In the genomic region with DNA sequence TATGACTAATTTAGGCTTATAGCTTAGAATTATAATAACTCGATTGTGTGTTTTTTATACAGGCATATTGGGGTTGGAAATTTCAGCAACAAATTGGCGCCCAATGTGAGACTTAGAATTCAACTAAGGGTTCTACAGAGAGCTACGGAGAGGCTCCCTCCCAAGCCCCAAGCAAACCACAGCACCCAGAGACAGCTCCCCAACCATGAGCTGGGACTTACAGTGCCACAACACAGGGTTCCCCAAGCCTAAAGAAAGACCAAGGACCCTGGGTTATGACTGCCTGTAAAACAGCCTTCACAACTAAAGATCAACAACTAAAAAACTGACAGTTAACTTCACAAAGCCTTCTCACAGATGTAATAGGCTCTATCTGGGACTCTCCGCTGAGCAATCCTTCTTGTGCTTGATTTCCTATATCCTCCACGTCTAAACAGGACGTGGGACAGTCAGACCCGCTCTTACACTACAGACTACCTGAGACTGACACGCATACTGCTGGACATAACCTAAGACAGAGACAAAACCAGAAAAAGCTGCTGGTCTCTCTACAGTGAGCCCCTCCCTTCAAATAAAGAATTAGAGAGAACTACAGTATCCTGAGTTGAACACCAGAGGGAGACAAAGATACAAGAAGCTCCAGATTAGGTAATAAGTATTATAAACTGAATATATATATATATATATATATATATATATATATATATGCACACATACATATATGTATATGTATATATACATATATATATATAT, we compare ENCODE assay signal across 8 mouse cellular contexts. TPM values are rescaled to one million over a fixed set of nuclear protein-coding genes. Genes with fewer than 3 reads are reported as not detected.
DNase-seq lines count a peak whose midpoint lies in the region; ATAC-seq and TF ChIP-seq lines count a peak whose summit lies in the region.
"Had no signal": no experiment of that assay in that cellular context is flagged by ENCODE, and none has a peak within 500 bp of the region (broad histone marks: within the 10 kb centered on the region; RNA-seq: fewer than 3 reads in every experiment).

No protein-coding gene starts in this region.

- dilution Hi-C loops in CH12.LX (cut with MboI; ENCODE audit: extremely low pct_ligation_motif_present, extremely low pct_unique_long_range_greater_than_20kb, low sequenced_read_pairs): no loop called here

- no peak for ATAC-seq in kidney, postnatal 0 days (replicated peaks; ENCODE audit: low FRiP score, low read depth)
- peak; percentile 83 for ATAC-seq in megakaryocyte progenitor cell, adult 5-6 weeks (replicated peaks; ENCODE audit: poor library complexity)

- no peak overlapping the region for H3K27ac ChIP-seq in kidney, postnatal 0 days
- no peak overlapping the region for H3K27ac ChIP-seq in CH12.LX (ENCODE audit: insufficient read depth, low read depth)

- H3K36me3 ChIP-seq in kidney, postnatal 0 days (ENCODE audit: insufficient read depth, low read length): no peaks in the 10 kb centered on the region
- H3K36me3 ChIP-seq in CH12.LX (replicated peaks in 1 of 2; ENCODE audit: control insufficient read depth in 1 of 2, insufficient read depth in 1 of 2, low read length in 1 of 2): no peaks in the 10 kb centered on the region

- no peaks in the 10 kb centered on the region for H3K4me1 ChIP-seq in kidney, postnatal 0 days (replicated peaks; ENCODE audit: insufficient read depth, low read length)
- H3K4me1 ChIP-seq in CH12.LX (ENCODE audit: control insufficient read depth in 1 of 2, insufficient read depth in 2 of 2): peaks cover 0 to 3% of the 10 kb centered on the region in 2 experiments; a peak in 1 of 4 replicates

- TF ChIP-seq CTCF in kidney, postnatal 0 days (IDR thresholded peaks at IDR 0.05; ENCODE audit: low read depth): peak; percentile 68
- TF ChIP-seq CTCF in CH12.LX (conservative IDR thresholded peaks at IDR 0.05 in 1 of 2, IDR thresholded peaks at IDR 0.05 in 1 of 2; ENCODE audit: low read depth in 2 of 2, low read length in 2 of 2): peak; percentile 32 to 70; a peak in 3 of 4 replicates

- WGBS in kidney, postnatal 0 days: 65% methylated on average over 8 of the region's 8 CpGs

- H3K4me2 ChIP-seq in kidney, postnatal 0 days (ENCODE audit: low read length): no peak overlapping the region
- H3K4me2 ChIP-seq in CH12.LX (ENCODE audit: insufficient read depth, low read depth, poor library complexity, severe bottlenecking): no peak overlapping the region

- H3K4me3 ChIP-seq in kidney, postnatal 0 days (replicated peaks; ENCODE audit: low read depth, low read length): no peak overlapping the region
- no peak overlapping the region for H3K4me3 ChIP-seq in CH12.LX (replicated peaks in 1 of 3; ENCODE audit: low read depth in 2 of 3, low read length in 2 of 3, poor library complexity in 1 of 3)

- no peaks in the 10 kb centered on the region for H3K27me3 ChIP-seq in kidney, postnatal 0 days (ENCODE audit: insufficient read depth, low read length)
- H3K27me3 ChIP-seq in CH12.LX (replicated peaks): no peaks in the 10 kb centered on the region

- in situ Hi-C loops in CH12.LX (cut with MboI; ENCODE audit: low pct_ligation_motif_present, low pct_unique_long_range_greater_than_20kb, low sequenced_read_pairs): no loop called here

- no peaks in the 10 kb centered on the region for H3K79me2 ChIP-seq in CH12.LX (replicated peaks; ENCODE audit: control insufficient read depth, extremely low read depth, insufficient read depth, poor library complexity, severe bottlenecking)

- TF ChIP-seq RAD21 in CH12.LX (IDR thresholded peaks at IDR 0.05; ENCODE audit: low read depth, low read length): peak; percentile 61

- no peak for TF ChIP-seq POLR2A in CH12.LX (IDR thresholded peaks at IDR 0.05; ENCODE audit: low read depth, low read length)

- DNase-seq in kidney, postnatal 0 days (ENCODE audit: low spot score): peak; percentile 85
- no peak for DNase-seq in kidney, adult 8-10 months
- DNase-seq in CH12.LX (ENCODE audit: extremely low read depth): peak; percentile 48
- peak; percentile 48 for DNase-seq in ZHBTc4 (ENCODE audit: low read depth, low spot score)
- no peak for DNase-seq in thymus, postnatal 25 days
- no peak for DNase-seq in frontal cortex, postnatal 14 days (ENCODE audit: low spot score in 2 of 2)
- DNase-seq: heart, postnatal 10 days had no signal

- H3K9ac ChIP-seq in kidney, postnatal 0 days (ENCODE audit: low read depth, low read length): no peak overlapping the region
- no peak overlapping the region for H3K9ac ChIP-seq in CH12.LX (ENCODE audit: insufficient read depth, low read depth)

- no peak for TF ChIP-seq EP300 in CH12.LX (IDR thresholded peaks at IDR 0.05; ENCODE audit: low read length)

- H3K9me3 ChIP-seq in kidney, postnatal 0 days (replicated peaks; ENCODE audit: low read length): no peaks in the 10 kb centered on the region
- H3K9me3 ChIP-seq in CH12.LX (replicated peaks; ENCODE audit: low read length): no peaks in the 10 kb centered on the region

TF ChIP-seq in CH12.LX, 34 proteins besides CTCF, POLR2A, EP300 and RAD21:
- TF ChIP-seq ZC3H11A (IDR thresholded peaks at IDR 0.05; ENCODE audit: low read depth, low read length) (peak; percentile 38), BHLHE40 (IDR thresholded peaks at IDR 0.05; ENCODE audit: low read depth, low read length) (no peak), E2F4 (IDR thresholded peaks at IDR 0.05; ENCODE audit: insufficient replicate concordance, low read depth, low read length) (no peak), ZMIZ1 (IDR thresholded peaks at IDR 0.05; ENCODE audit: low read depth, low read length) (no peak), MAFK (IDR thresholded peaks at IDR 0.05; ENCODE audit: insufficient replicate concordance, low read length) (no peak), USF1 (IDR thresholded peaks at IDR 0.05; ENCODE audit: low read depth, low read length) (no peak), TBP (conservative IDR thresholded peaks at IDR 0.05; ENCODE audit: low read depth, low read length) (no peak), MAZ (IDR thresholded peaks at IDR 0.05; ENCODE audit: low read depth, low read length) (peak; percentile 33; the same call in 1 of the 2 replicates), KAT2A (IDR thresholded peaks at IDR 0.05; ENCODE audit: insufficient replicate concordance, low read length) (no peak), SMC3 (IDR thresholded peaks at IDR 0.05; ENCODE audit: low read depth, low read length) (peak; percentile 75), JUN (IDR thresholded peaks at IDR 0.05; ENCODE audit: insufficient read depth, low read depth, low read length) (no peak)

RNA-seq across cellular contexts. Expression of a gene that starts 13.6 kb away (rescaled TPM):
- polyA plus RNA-seq in kidney, postnatal 0 days (2015; fragmentation: Nextera tagmentation; extraction: Ambion mirVana): 22.5 and 24.9 TPM in 2 replicates
- 28.7 and 30.7 TPM in 2 replicates for total RNA-seq in CH12.LX (2012; rRNA removed)
- 27.8 and 28.3 TPM in 2 replicates for total RNA-seq in CH12.LX (2014; rRNA removed)
- 27.7 and 31.6 TPM in 2 replicates for polyA plus RNA-seq in CH12.LX (2012; ENCODE audit: insufficient read length, low read depth)
- total RNA-seq in megakaryocyte progenitor cell, adult 5-6 weeks (2015): 22.6 and 27.7 TPM in 2 replicates
- total RNA-seq in megakaryocyte progenitor cell, adult 5-6 weeks (2017): 28.3 and 28.6 TPM in 2 replicates

Comparison
In these comparisons a context has a peak if more than half of its experiments do, and no peak if none do; other contexts are left out.
1. DNase-seq: peak in kidney, postnatal 0 days (single experiment), CH12.LX (single experiment) and ZHBTc4 (single experiment); none in kidney, adult 8-10 months (0 of 2), thymus, postnatal 25 days (single experiment) and frontal cortex, postnatal 14 days (0 of 2).